Mouse (Mus musculus): ENCODE data around the gene Clec10a.
"Not testable (repeated sequence)": the region's sequence is repeated elsewhere in the genome, so short reads cannot be mapped to it uniquely, and the experiment has no call there.

The Clec10a gene

GRCm38 (mm10) chr11:70155897-70156296, at the start of gene Clec10a:
Gene Clec10a (plus strand): TSS chr11:70156197.
- DNase-seq (ENCODE audit: extremely low read depth, low read depth, low spot score) = not testable (repeated sequence)

- DNase-seq (ENCODE audit: extremely low read depth, low read depth, low spot score) = no peak
Observed at GRCm38 (mm10) chr11:70107085-70107484, 48.9 kb upstream of the Clec10a start.

GRCm38 (mm10) chr11:70110146-70110545, 45.9 kb upstream of the Clec10a start:
- DNase-seq (ENCODE audit: extremely low read depth, low read depth, low spot score) = no peak

- no peak for DNase-seq (ENCODE audit: extremely low read depth, low read depth, low spot score)
Observed at GRCm38 (mm10) chr11:70114562-70114961, 41.4 kb upstream of the Clec10a start.

GRCm38 (mm10) chr11:70115901-70116300, 40.1 kb upstream of the Clec10a start:
- DNase-seq (ENCODE audit: extremely low read depth, low read depth, low spot score) = no peak

- DNase-seq (ENCODE audit: extremely low read depth, low read depth, low spot score) = no peak
Observed at GRCm38 (mm10) chr11:70129926-70130379, 26.0 kb upstream of the Clec10a start, which contains the start of gene Mgl2. Gene Mgl2 (plus strand): TSS chr11:70130329.

- not testable (repeated sequence) for DNase-seq (ENCODE audit: extremely low read depth, low read depth, low spot score)
Observed at GRCm38 (mm10) chr11:70135001-70135400, 21.0 kb upstream of the Clec10a start.

GRCm38 (mm10) chr11:70135925-70136324, 20.1 kb upstream of the Clec10a start:
- not testable (repeated sequence) for DNase-seq (ENCODE audit: extremely low read depth, low read depth, low spot score)

GRCm38 (mm10) chr11:70139171-70139570, 16.8 kb upstream of the Clec10a start:
- DNase-seq (ENCODE audit: extremely low read depth, low read depth, low spot score) = no peak

GRCm38 (mm10) chr11:70151072-70151471, 4.9 kb upstream of the Clec10a start:
- no peak for DNase-seq (ENCODE audit: extremely low read depth, low read depth, low spot score)

GRCm38 (mm10) chr11:70162336-70162735, 6.3 kb downstream of the Clec10a start:
- DNase-seq (ENCODE audit: extremely low read depth, low read depth, low spot score) = no peak

GRCm38 (mm10) chr11:70165972-70166921, 10.2 kb downstream of the Clec10a start:
- DNase-seq (ENCODE audit: extremely low read depth, low read depth, low spot score) = no peak

GRCm38 (mm10) chr11:70168136-70168535, 12.1 kb downstream of the Clec10a start:
- DNase-seq (ENCODE audit: extremely low read depth, low read depth, low spot score) = no peak

GRCm38 (mm10) chr11:70169471-70169870, 13.5 kb downstream of the Clec10a start:
- DNase-seq (ENCODE audit: extremely low read depth, low read depth, low spot score) = not testable (repeated sequence)

- DNase-seq (ENCODE audit: extremely low read depth, low read depth, low spot score) = no peak
Observed at GRCm38 (mm10) chr11:70170291-70170690, 14.3 kb downstream of the Clec10a start.

- DNase-seq (ENCODE audit: extremely low read depth, low read depth, low spot score) = no peak
Observed at GRCm38 (mm10) chr11:70171181-70171580, 15.2 kb downstream of the Clec10a start.

- DNase-seq (ENCODE audit: extremely low read depth, low read depth, low spot score) = no peak
Observed at GRCm38 (mm10) chr11:70171847-70172246, 15.8 kb downstream of the Clec10a start.

GRCm38 (mm10) chr11:70172298-70172697, 16.3 kb downstream of the Clec10a start:
- DNase-seq (ENCODE audit: extremely low read depth, low read depth, low spot score) = no peak

- no peak for DNase-seq (ENCODE audit: extremely low read depth, low read depth, low spot score)
Observed at GRCm38 (mm10) chr11:70174491-70174890, 18.5 kb downstream of the Clec10a start.

GRCm38 (mm10) chr11:70177647-70178046, 21.6 kb downstream of the Clec10a start:
- DNase-seq (ENCODE audit: extremely low read depth, low read depth, low spot score) = no peak

- no peak for DNase-seq (ENCODE audit: extremely low read depth, low read depth, low spot score)
Observed at GRCm38 (mm10) chr11:70178311-70178710, 22.3 kb downstream of the Clec10a start.

GRCm38 (mm10) chr11:70178756-70179155, 22.8 kb downstream of the Clec10a start:
- DNase-seq (ENCODE audit: extremely low read depth, low read depth, low spot score) = no peak
